Mouse (Mus musculus) ES-Bruce4 (cell line): Measurements from ENCODE around the gene Hid1. TPM values are rescaled to one million over a fixed set of nuclear protein-coding genes. Genes with fewer than 3 reads are reported as not detected.

Source experiments
- H3K27ac ChIP-seq: 2 replicates; pipeline ENCODE4 v1.5.1; 2012; ENCODE audit warnings: low read length, inconsistent platforms; ENCODE audit not compliant: insufficient read depth
- H3K27me3 ChIP-seq: 2 replicates; pipeline ENCODE4 v1.6.1; 2012; ENCODE audit warnings: mild to moderate bottlenecking, low read length, inconsistent platforms; ENCODE audit not compliant: control insufficient read depth, poor library complexity, insufficient read depth, severe bottlenecking
- H3K36me3 ChIP-seq: 2 replicates; pipeline ENCODE4 v1.6.1; 2012; ENCODE audit warnings: inconsistent platforms, mild to moderate bottlenecking, low read length, moderate library complexity; ENCODE audit not compliant: control insufficient read depth, poor library complexity, insufficient read depth, severe bottlenecking
- H3K4me1 ChIP-seq: one replicate; pipeline ENCODE4 v1.8.1; 2011; ENCODE audit warnings: low read length; ENCODE audit not compliant: control insufficient read depth, insufficient read depth
- H3K4me3 ChIP-seq: 2 replicates; pipeline ENCODE4 v1.5.1; 2011; ENCODE audit warnings: low read depth, mild to moderate bottlenecking, low read length
- H3K9ac ChIP-seq: 2 replicates; pipeline ENCODE4 v1.6.1; 2012; ENCODE audit warnings: low read depth, mild to moderate bottlenecking, inconsistent platforms; ENCODE audit not compliant: poor library complexity, severe bottlenecking
- H3K9me3 ChIP-seq: replicated peaks from 2 replicates; pipeline ENCODE4 v1.6.1; 2012; ENCODE audit warnings: mild to moderate bottlenecking, low read length, inconsistent platforms; ENCODE audit not compliant: control insufficient read depth, poor library complexity, insufficient read depth, severe bottlenecking
- CTCF ChIP-seq: IDR thresholded peaks from one replicate; pipeline ENCODE4 v1.8.1; 2011; ENCODE audit warnings: low read depth, low read length
- EP300 ChIP-seq: IDR thresholded peaks from 2 replicates; pipeline ENCODE4 v1.6.1; 2011; ENCODE audit warnings: low read depth, low read length; ENCODE audit not compliant: insufficient read depth
- POLR2A ChIP-seq: IDR thresholded peaks from one replicate; pipeline ENCODE4 v1.8.1; 2011; ENCODE audit warnings: low read length; ENCODE audit not compliant: insufficient read depth
- polyA plus RNA-seq: library from polyadenylated mRNA; stranded (reverse); fragments of >200 nt; gene quantifications from 2 replicates; pipeline ENCODE4 v1.2.4, GENCODE M21; 2011; ENCODE audit warnings: low read depth; ENCODE audit not compliant: missing spikeins, insufficient read depth, insufficient read length

Hid1 gene
- polyA plus RNA-seq, 1 experiment, result 2.5 TPM

DNA sequence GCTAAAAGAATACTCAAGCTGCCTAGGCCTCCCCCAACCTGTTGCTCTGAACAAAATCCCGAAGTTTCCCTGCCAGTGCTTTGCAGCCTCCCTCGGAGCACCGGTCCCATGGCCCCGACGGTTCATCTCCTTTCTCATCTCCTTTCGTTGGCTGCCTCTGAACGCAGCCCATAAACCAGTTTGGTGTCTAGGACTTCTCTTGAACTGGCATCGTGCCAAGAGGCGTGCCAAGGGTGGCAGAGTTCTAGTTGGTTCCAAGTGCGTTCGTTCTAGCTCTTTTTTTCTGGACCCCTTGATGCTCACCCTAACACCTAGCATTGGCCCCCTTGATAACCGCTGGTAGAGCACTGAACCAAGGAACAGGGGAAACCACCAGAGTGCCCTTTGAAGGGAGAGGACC lies 32.3 kb downstream of the Hid1 start:
- Histone ChIP-seq H3K27me3 (0 out of 2 replicates have a peak, but pooled peaks cover 3% of the 10 kb centered on the region), H3K36me3 (no peaks in the 10 kb centered on the region), H3K4me1 (no peaks in the 10 kb centered on the region), H3K4me3 (no peak overlapping the region), H3K9me3 (no peaks in the 10 kb centered on the region), H3K9ac (no peak overlapping the region), H3K27ac (no peak overlapping the region)
- TF ChIP-seq POLR2A, result no peak
- no peak for TF ChIP-seq EP300
- no peak for TF ChIP-seq CTCF

DNA sequence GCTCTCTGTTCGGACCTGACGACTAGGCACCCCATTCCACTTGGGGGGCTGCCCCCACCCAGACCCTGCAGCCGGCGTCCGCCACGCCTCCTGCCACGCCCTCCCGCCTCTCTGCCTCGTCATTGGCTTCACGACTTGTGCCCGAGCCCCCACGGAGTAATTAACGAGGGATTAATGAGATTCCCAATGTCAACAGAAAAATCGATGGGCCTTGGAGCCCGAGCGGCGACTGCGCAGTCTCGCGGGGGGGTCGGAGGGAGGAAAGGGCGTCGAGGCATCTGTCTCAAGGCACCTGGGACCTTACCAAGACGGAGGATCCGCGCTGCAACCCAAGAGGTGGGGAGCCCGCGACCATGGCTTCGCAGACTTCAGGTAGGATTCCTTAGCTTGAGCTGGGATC lies 33.0 kb downstream of the Hid1 start, which contains the start of gene Otop3:
Gene Otop3 (plus strand): TSS at position 201 of the 400 bp plus-strand sequence.
- Histone ChIP-seq H3K4me1 (no peaks in the 10 kb centered on the region), H3K9ac (no peak within 1 kb of the TSS), H3K9me3 (no peaks in the 10 kb centered on the region), H3K27ac (no peak within 1 kb of the TSS), H3K4me3 (no peak within 1 kb of the TSS), H3K27me3 (0 out of 2 replicates have a peak, but pooled peaks cover 3% of the 10 kb centered on the region), H3K36me3 (no peaks in the 10 kb centered on the region)
- TF ChIP-seq POLR2A, result no peak
- no peak for TF ChIP-seq EP300
- no peak for TF ChIP-seq CTCF

DNA sequence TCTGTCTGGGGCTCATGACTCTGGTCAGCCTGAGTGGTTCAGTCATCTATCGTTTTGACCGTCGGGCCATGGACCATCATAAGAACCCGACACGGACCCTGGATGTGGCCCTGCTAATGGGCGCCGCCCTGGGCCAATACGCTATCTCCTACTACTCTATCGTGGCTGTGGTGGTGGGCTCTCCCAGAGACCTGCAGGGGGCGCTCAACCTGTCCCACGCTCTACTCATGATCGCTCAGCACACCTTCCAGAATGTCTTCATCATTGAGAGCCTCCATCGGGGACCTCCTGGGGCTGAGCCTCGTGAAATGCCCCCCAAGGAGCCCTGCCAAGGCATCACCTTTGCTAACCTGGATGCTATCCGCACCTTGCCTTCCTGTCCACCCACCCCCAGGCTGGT lies 38.2 kb downstream of the Hid1 start:
- no peaks in the 10 kb centered on the region for H3K27me3 ChIP-seq
- H3K9ac ChIP-seq, result no peak overlapping the region
- no peaks in the 10 kb centered on the region for H3K9me3 ChIP-seq
- no peak overlapping the region for H3K27ac ChIP-seq
- no peaks in the 10 kb centered on the region for H3K36me3 ChIP-seq
- peak; percentile 65 for TF ChIP-seq CTCF
- no peak for TF ChIP-seq EP300
- no peak for TF ChIP-seq POLR2A
- no peaks in the 10 kb centered on the region for H3K4me1 ChIP-seq
- H3K4me3 ChIP-seq, result no peak overlapping the region

DNA sequence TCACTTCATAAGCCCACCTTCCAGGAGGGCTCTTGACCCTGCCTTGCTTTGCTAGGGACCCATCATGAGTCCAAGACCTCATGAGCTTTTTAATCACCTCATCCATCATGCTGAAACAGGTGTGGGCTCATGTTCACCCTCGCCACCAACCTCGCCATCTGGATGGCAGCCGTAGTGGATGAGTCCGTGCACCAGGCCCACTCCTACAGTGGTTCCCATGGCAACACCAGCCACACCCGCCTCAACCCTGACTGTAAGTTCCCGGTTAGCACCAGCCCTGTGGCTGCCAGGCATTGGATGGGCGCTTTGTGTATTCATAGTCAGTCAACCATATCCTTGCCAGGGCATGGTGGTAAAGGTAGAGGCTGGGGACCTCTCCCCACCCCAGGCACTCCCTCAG lies 40.8 kb downstream of the Hid1 start:
- Histone ChIP-seq H3K4me1 (no peaks in the 10 kb centered on the region), H3K27ac (no peak overlapping the region), H3K4me3 (no peak overlapping the region), H3K9me3 (no peaks in the 10 kb centered on the region), H3K36me3 (no peaks in the 10 kb centered on the region), H3K27me3 (no peaks in the 10 kb centered on the region), H3K9ac (no peak overlapping the region)
- TF ChIP-seq CTCF, result no peak
- TF ChIP-seq POLR2A, result no peak
- no peak for TF ChIP-seq EP300

DNA sequence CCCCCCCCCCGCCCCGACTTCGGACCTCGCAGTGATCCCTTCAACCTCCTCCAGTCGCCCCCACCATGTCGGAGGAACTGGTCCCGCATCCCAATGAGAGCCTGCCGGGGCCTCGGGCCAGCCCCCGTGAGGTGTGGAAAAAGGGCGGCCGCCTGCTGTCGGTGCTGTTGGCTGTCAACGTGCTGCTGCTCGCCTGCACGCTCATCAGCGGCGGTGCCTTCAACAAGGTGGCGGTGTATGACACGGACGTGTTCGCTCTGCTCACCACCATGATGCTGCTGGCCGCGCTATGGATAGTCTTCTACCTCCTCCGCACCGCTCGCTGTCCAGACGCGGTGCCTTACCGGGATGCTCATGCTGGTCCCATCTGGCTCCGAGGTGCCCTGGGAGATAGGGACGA lies 44.2 kb downstream of the Hid1 start:
- H3K27ac ChIP-seq, result no peak overlapping the region
- H3K36me3 ChIP-seq, result no peaks in the 10 kb centered on the region
- peak overlapping the region; percentile 45 for H3K4me3 ChIP-seq
- no peaks in the 10 kb centered on the region for H3K27me3 ChIP-seq
- no peak overlapping the region for H3K9ac ChIP-seq
- no peak for TF ChIP-seq EP300
- no peak for TF ChIP-seq POLR2A
- no peak for TF ChIP-seq CTCF
- H3K9me3 ChIP-seq, result no peaks in the 10 kb centered on the region
- no peaks in the 10 kb centered on the region for H3K4me1 ChIP-seq

DNA sequence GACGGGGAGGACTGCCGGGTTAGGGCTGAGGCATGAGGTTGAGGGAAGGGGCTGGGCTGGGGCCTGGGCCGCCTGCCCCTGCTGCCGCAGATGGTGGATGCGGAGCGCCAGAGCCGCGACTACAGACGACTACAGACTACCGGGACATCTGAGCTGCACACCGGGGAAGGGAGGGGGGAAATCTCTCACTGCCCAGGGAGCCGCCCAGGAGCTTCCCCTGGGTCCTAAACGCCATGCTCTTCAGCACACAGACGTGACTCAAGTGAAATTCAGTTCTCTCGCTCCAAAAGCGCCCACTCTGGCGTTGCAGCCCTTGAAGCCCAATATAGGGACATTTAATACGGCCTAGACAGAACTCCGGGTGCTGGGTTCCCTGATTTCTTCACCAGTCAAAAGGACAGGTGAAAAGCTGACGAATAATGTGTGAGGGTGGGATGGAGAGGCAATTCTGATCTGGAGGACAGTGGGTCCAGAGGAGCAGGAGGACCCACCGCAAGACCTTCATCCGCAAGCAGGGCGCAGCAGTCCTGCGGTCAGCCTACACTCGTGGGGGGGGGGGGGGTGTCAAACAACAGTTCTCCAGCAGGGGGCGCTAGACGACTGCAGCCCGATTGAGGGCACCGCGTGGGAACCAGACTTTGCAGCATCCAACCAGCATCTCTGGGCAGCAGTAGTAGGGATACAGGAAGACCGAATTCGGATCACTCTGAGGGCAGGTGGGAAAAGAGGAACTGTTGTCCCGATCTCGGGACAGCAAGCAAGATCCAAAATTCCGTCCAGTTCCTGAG lies 45.5 kb downstream of the Hid1 start, which contains the start of gene Ush1g:
Gene Ush1g (minus strand): TSS at position 136 of the 788 bp plus-strand sequence.
- H3K9ac ChIP-seq, result 0 out of 2 replicates have a peak within 1 kb of the TSS, but pooled peaks have one; percentile 22
- no peak for TF ChIP-seq POLR2A
- TF ChIP-seq EP300, result no peak
- peak; percentile 78 for TF ChIP-seq CTCF
- H3K4me1 ChIP-seq, result no peaks in the 10 kb centered on the region
- no peaks in the 10 kb centered on the region for H3K9me3 ChIP-seq
- no peaks in the 10 kb centered on the region for H3K27me3 ChIP-seq
- H3K36me3 ChIP-seq, result no peaks in the 10 kb centered on the region
- no peak within 1 kb of the TSS for H3K27ac ChIP-seq
- H3K4me3 ChIP-seq, result no peak within 1 kb of the TSS
